Comparison of ENCODE assay signal across 15 mouse cellular contexts in the genomic region with DNA sequence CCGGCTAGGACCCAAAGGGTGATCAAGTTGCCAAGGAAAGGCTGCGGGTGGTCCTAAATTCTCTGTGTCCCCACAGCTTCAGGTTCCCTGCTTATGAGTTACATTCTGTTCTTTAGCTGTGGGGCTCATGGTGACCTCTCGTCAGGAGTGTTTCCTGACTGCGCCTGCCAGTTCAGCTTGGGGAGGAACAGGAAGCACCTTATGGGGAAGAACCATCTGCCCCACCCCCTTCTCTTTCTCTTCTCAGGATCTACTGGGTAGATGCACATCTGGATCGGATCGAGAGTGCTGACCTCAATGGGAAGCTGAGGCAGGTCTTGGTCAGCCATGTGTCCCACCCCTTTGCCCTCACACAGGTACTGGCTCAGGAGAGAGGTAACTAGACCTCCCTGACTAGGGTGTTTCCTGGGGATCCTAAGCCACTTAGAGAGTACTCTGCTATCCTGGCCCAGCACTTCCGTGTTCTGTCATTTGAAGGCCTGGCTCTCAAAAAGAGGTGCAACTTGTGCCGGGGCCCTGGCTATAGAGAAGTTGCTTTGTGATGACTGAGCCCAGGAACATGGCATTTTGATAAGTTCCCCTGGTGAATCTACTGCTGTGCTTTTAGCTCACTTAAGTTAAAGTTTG. TPM values are rescaled to one million over a fixed set of nuclear protein-coding genes. Genes with fewer than 3 reads are reported as not detected.
DNase-seq lines count a peak whose midpoint lies in the region; ATAC-seq and TF ChIP-seq lines count a peak whose summit lies in the region.
"Had no signal": no experiment of that assay in that cellular context is flagged by ENCODE, and none has a peak within 500 bp of the region (broad histone marks: within the 10 kb centered on the region; RNA-seq: fewer than 3 reads in every experiment).

No protein-coding gene starts in this region.

- H3K4me3 ChIP-seq in liver, postnatal 0 days (ENCODE audit: low read depth, low read length): no peak overlapping the region
- H3K4me3 ChIP-seq in liver, embryonic 11.5 days (ENCODE audit: low read depth, low read length): no peak overlapping the region
- no peak overlapping the region for H3K4me3 ChIP-seq in left cerebral cortex, adult 2 months
- no peak overlapping the region for H3K4me3 ChIP-seq in midbrain, embryonic 11.5 days (ENCODE audit: low read depth, low read length)
- H3K4me3 ChIP-seq: hindbrain, embryonic 13.5 days; stomach, embryonic 15.5 days had no signal

- no peak for TF ChIP-seq EP300 in liver, postnatal 0 days (IDR thresholded peaks at IDR 0.05; ENCODE audit: low read depth)

- peak; percentile 38; the same call in 1 of the 2 replicates for ATAC-seq in liver, postnatal 0 days
- no peak for ATAC-seq in liver, embryonic 11.5 days (replicated peaks; ENCODE audit: low FRiP score)
- peak; percentile 90 for ATAC-seq in megakaryocyte progenitor cell, adult 5-6 weeks (replicated peaks; ENCODE audit: poor library complexity)
- ATAC-seq in midbrain, embryonic 11.5 days (ENCODE audit: low FRiP score): no peak
- ATAC-seq: Patski had no signal

- WGBS in liver, postnatal 0 days (ENCODE audit: insufficient replicate concordance): 49% methylated on average over 8 of the region's 8 CpGs
- 57% methylated on average over 8 of the region's 8 CpGs for WGBS in liver, embryonic 11.5 days
- WGBS in midbrain, embryonic 11.5 days: 88% methylated on average over 8 of the region's 8 CpGs

- H3K27ac ChIP-seq in liver, postnatal 0 days (ENCODE audit: low read depth): peak overlapping the region; percentile 50; the same call in 1 of the 2 replicates
- H3K27ac ChIP-seq in liver, embryonic 11.5 days (ENCODE audit: low read depth, low read length): no peak overlapping the region
- no peak overlapping the region for H3K27ac ChIP-seq in left cerebral cortex, adult 2 months
- no peak overlapping the region for H3K27ac ChIP-seq in midbrain, embryonic 11.5 days (ENCODE audit: low read depth, low read length)
- H3K27ac ChIP-seq: hindbrain, embryonic 13.5 days; stomach, embryonic 15.5 days had no signal

- H3K4me2 ChIP-seq in liver, postnatal 0 days (ENCODE audit: low read depth, low read length): peak overlapping the region; percentile 18; the same call in 1 of the 2 replicates
- no peak overlapping the region for H3K4me2 ChIP-seq in liver, embryonic 11.5 days
- no peak overlapping the region for H3K4me2 ChIP-seq in midbrain, embryonic 11.5 days
- H3K4me2 ChIP-seq: hindbrain, embryonic 13.5 days; stomach, embryonic 15.5 days had no signal

- no peak for TF ChIP-seq CTCF in liver, postnatal 0 days (IDR thresholded peaks at IDR 0.05; ENCODE audit: low read depth)
- no peak for TF ChIP-seq CTCF in left cerebral cortex, adult 2 months (IDR thresholded peaks at IDR 0.05)

- H3K9me3 ChIP-seq in liver, postnatal 0 days (ENCODE audit: low read length): no peaks in the 10 kb centered on the region
- H3K9me3 ChIP-seq in liver, embryonic 11.5 days (ENCODE audit: control insufficient read depth, low read length): no peaks in the 10 kb centered on the region
- no peaks in the 10 kb centered on the region for H3K9me3 ChIP-seq in midbrain, embryonic 11.5 days (ENCODE audit: control insufficient read depth, low read length)
- H3K9me3 ChIP-seq: hindbrain, embryonic 13.5 days; stomach, embryonic 15.5 days had no signal

- no peaks in the 10 kb centered on the region for H3K27me3 ChIP-seq in liver, postnatal 0 days (ENCODE audit: insufficient read depth, low read length)
- no peaks in the 10 kb centered on the region for H3K27me3 ChIP-seq in liver, embryonic 11.5 days (replicated peaks; ENCODE audit: control insufficient read depth, insufficient read depth, low read length)
- no peaks in the 10 kb centered on the region for H3K27me3 ChIP-seq in midbrain, embryonic 11.5 days (ENCODE audit: control insufficient read depth, insufficient read depth, low read length)
- H3K27me3 ChIP-seq: hindbrain, embryonic 13.5 days; Patski; stomach, embryonic 15.5 days had no signal

- H3K9ac ChIP-seq in liver, postnatal 0 days (replicated peaks): no peak overlapping the region
- H3K9ac ChIP-seq in liver, embryonic 11.5 days (ENCODE audit: low read depth, low read length): no peak overlapping the region
- H3K9ac ChIP-seq in midbrain, embryonic 11.5 days (ENCODE audit: low read length): no peak overlapping the region
- H3K9ac ChIP-seq: hindbrain, embryonic 13.5 days; stomach, embryonic 15.5 days had no signal

- intact Hi-C loops in left cerebral cortex, adult 2 months (cut with DNase I): no loop called here

- peaks cover 26% of the 10 kb centered on the region for H3K36me3 ChIP-seq in liver, postnatal 0 days (replicated peaks; ENCODE audit: insufficient read depth, low read length)
- peaks cover 17% of the 10 kb centered on the region for H3K36me3 ChIP-seq in liver, embryonic 11.5 days (ENCODE audit: control insufficient read depth, insufficient read depth, low read length)
- H3K36me3 ChIP-seq in midbrain, embryonic 11.5 days (ENCODE audit: control insufficient read depth, insufficient read depth, low read length): peaks cover 25% of the 10 kb centered on the region

- no peaks in the 10 kb centered on the region for H3K4me1 ChIP-seq in liver, postnatal 0 days (ENCODE audit: insufficient read depth)
- no peaks in the 10 kb centered on the region for H3K4me1 ChIP-seq in liver, embryonic 11.5 days (replicated peaks; ENCODE audit: control insufficient read depth, insufficient read depth, low read length)
- H3K4me1 ChIP-seq in midbrain, embryonic 11.5 days (ENCODE audit: control insufficient read depth, insufficient read depth, low read length): no peaks in the 10 kb centered on the region
- H3K4me1 ChIP-seq: hindbrain, embryonic 13.5 days; stomach, embryonic 15.5 days had no signal

- no peak for DNase-seq in liver, postnatal 0 days
- no peak for DNase-seq in liver, embryonic 11.5 days (ENCODE audit: low spot score)
- peak; percentile 24 for DNase-seq in thymus, postnatal 14 days
- DNase-seq in thymus, adult 18-20 months: no peak
- no peak for DNase-seq in left cerebral cortex, adult 2 months (ENCODE audit: extremely low spot score in 1 of 2, low spot score in 2 of 2)
- no peak for DNase-seq in midbrain, embryonic 11.5 days (ENCODE audit: low spot score, missing footprints)
- no peak for DNase-seq in layer of hippocampus, adult 9-10 months (ENCODE audit: low spot score)
- DNase-seq: cerebellum, adult 2 months; kidney, adult 11 months; kidney, postnatal 10 days; right cerebral cortex, postnatal 4 days had no signal

RNA-seq across cellular contexts. Expression of a gene that starts 28.4 kb away (rescaled TPM):
- polyA plus RNA-seq in liver, postnatal 0 days (2015; fragmentation: Nextera tagmentation; extraction: Ambion mirVana): 18.0 and 22.1 TPM in 2 replicates
- polyA plus RNA-seq in liver, embryonic 11.5 days (2014; fragmentation: Nextera tagmentation; extraction: Ambion mirVana): 49.4 and 65.0 TPM in 2 replicates
- total RNA-seq in megakaryocyte progenitor cell, adult 5-6 weeks (2015): 77.0 and 79.1 TPM in 2 replicates
- 94.5 and 102 TPM in 2 replicates for total RNA-seq in megakaryocyte progenitor cell, adult 5-6 weeks (2017)
- total RNA-seq in left cerebral cortex, adult 2 months (2021): 100 to 1,000 TPM; 120 to 134 TPM
- 147 and 156 TPM in 2 replicates for polyA plus RNA-seq in midbrain, embryonic 11.5 days (2014; fragmentation: Nextera tagmentation; extraction: Ambion mirVana)

RNA-seq across cellular contexts. Expression of a gene that starts 40.9 kb away (rescaled TPM):
- 1.4 and 1.5 TPM in 2 replicates for polyA plus RNA-seq in liver, postnatal 0 days (2015; fragmentation: Nextera tagmentation; extraction: Ambion mirVana)
- 1.7 and 1.9 TPM in 2 replicates for polyA plus RNA-seq in liver, embryonic 11.5 days (2014; fragmentation: Nextera tagmentation; extraction: Ambion mirVana)
- total RNA-seq in megakaryocyte progenitor cell, adult 5-6 weeks (2015): 1.9 TPM in 2 replicates
- total RNA-seq in megakaryocyte progenitor cell, adult 5-6 weeks (2017): 2.7 and 3.8 TPM in 2 replicates
- 10 to 100 TPM; 25.3 to 27.3 TPM for total RNA-seq in left cerebral cortex, adult 2 months (2021)
- 5.3 and 6.1 TPM in 2 replicates for polyA plus RNA-seq in midbrain, embryonic 11.5 days (2014; fragmentation: Nextera tagmentation; extraction: Ambion mirVana)

RNA-seq across cellular contexts. Expression of a gene that starts 53.7 kb away (rescaled TPM):
- 4.1 and 5.5 TPM in 2 replicates for polyA plus RNA-seq in liver, postnatal 0 days (2015; fragmentation: Nextera tagmentation; extraction: Ambion mirVana)
- 23.7 and 24.8 TPM in 2 replicates for polyA plus RNA-seq in liver, embryonic 11.5 days (2014; fragmentation: Nextera tagmentation; extraction: Ambion mirVana)
- total RNA-seq in megakaryocyte progenitor cell, adult 5-6 weeks (2015): 15.2 and 15.3 TPM in 2 replicates
- 4.8 and 5.8 TPM in 2 replicates for total RNA-seq in megakaryocyte progenitor cell, adult 5-6 weeks (2017)
- total RNA-seq in left cerebral cortex, adult 2 months (2021): 100 to 1,000 TPM in 1 of 2 experiments, 10 to 100 TPM in 1; 90.6 to 107 TPM
- 98.0 and 98.6 TPM in 2 replicates for polyA plus RNA-seq in midbrain, embryonic 11.5 days (2014; fragmentation: Nextera tagmentation; extraction: Ambion mirVana)

Comparison
In these comparisons a context has a peak if more than half of its experiments do, and no peak if none do; other contexts are left out.
1. ATAC-seq: peak in liver, postnatal 0 days (single experiment) and megakaryocyte progenitor cell, adult 5-6 weeks (single experiment); none in liver, embryonic 11.5 days (single experiment) and midbrain, embryonic 11.5 days (single experiment).